Mouse (Mus musculus) testis, adult 2 months (tissue): ENCODE results near the gene Phactr2. TPM values are rescaled to one million over a fixed set of nuclear protein-coding genes. Genes with fewer than 3 reads are reported as not detected.

ENCODE experiments used
- H3K27ac ChIP-seq: fragments of 200-500 bp; 2 replicates; pipeline ENCODE4 v1.5.1; 2012; ENCODE audit warnings: low read depth, low read length; ENCODE audit not compliant: control insufficient read depth, insufficient read depth
- H3K27me3 ChIP-seq: fragments of 200-500 bp; 2 replicates; pipeline ENCODE4 v1.6.1; 2012; ENCODE audit warnings: mild to moderate bottlenecking, low read length, moderate library complexity; ENCODE audit not compliant: control insufficient read depth, insufficient read depth
- H3K36me3 ChIP-seq: fragments of 200-500 bp; 2 replicates; pipeline ENCODE4 v1.6.1; 2012; ENCODE audit warnings: mild to moderate bottlenecking, low read length; ENCODE audit not compliant: control insufficient read depth, insufficient read depth
- H3K4me1 ChIP-seq: fragments of 200-500 bp; 2 replicates; pipeline ENCODE4 v1.6.1; 2012; ENCODE audit warnings: low read length; ENCODE audit not compliant: control insufficient read depth, insufficient read depth
- H3K4me3 ChIP-seq: fragments of 200-500 bp; 2 replicates; pipeline ENCODE4 v1.5.1; 2012; ENCODE audit warnings: low read depth, mild to moderate bottlenecking, low read length, moderate library complexity, mixed read lengths; ENCODE audit not compliant: control insufficient read depth
- CTCF ChIP-seq: fragments of 200-500 bp; IDR thresholded peaks from 2 replicates; pipeline ENCODE4 v1.5.1; 2012; ENCODE audit warnings: low read depth, mild to moderate bottlenecking, inconsistent platforms, low read length, moderate library complexity; ENCODE audit not compliant: control insufficient read depth, insufficient read depth, insufficient replicate concordance
- POLR2A ChIP-seq: fragments of 200-500 bp; IDR thresholded peaks from 2 replicates; pipeline ENCODE4 v1.6.1; 2012; ENCODE audit warnings: low read depth, mild to moderate bottlenecking, inconsistent platforms, low read length, moderate library complexity; ENCODE audit not compliant: control insufficient read depth
- polyA plus RNA-seq: library from polyadenylated mRNA; depleted of rRNA; stranded (reverse); fragments of >200 nt; gene quantifications from 2 replicates; pipeline ENCODE4 v1.2.3, GENCODE M21; 2012

The Phactr2 gene
- polyA plus RNA-seq, 1 experiment = 3.5 TPM

DNA sequence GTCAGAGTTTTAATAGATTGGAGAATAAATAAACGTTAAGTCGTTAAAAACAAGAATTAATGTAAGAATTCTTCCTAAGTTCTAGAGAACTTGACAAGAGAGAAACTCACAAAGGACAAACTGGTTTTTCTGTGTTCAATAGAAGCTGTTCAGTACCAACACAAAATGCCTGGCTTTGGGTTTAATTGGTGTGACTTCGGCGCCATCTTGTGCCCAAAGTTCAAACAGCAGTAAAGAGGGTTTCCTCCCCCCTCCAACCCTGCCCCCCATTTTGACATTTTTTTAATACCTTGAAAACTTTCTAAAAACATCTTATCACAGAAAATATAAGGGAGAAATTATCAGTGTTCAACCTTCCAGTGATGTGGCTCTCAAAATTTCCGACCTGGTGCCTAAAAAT, 44.4 kb downstream of the Phactr2 start:
- Histone ChIP-seq H3K36me3 (no peaks in the 10 kb centered on the region), H3K27me3 (no peaks in the 10 kb centered on the region), H3K4me3 (no peak overlapping the region), H3K27ac (no peak overlapping the region), H3K4me1 (peaks cover 2% of the 10 kb centered on the region; the same call in 1 of the 2 replicates)
- TF ChIP-seq POLR2A (no peak), CTCF (peak; percentile 30; the same call in 1 of the 2 replicates)

DNA sequence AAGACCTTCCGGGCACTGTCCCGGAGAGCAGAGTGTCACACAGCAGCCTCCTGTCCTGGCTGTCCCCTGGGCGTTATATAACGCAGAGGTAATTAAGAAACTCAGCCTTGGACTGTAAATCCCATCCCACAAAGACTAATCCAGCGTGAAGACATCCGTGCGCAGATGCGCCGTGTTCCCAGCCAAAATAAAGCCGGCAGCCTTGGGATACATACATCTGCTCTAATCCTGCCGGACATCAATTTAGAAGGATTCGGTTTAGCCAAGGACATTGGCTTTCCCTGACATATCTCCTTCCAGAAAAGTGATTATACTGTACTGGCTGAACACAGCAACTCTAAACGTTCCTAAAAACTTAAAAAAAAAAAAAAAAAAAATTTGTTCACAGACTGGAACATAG, 45.0 kb downstream of the Phactr2 start:
- no peak overlapping the region for H3K27ac ChIP-seq
- no peak for TF ChIP-seq CTCF
- no peak for TF ChIP-seq POLR2A
- H3K4me1 ChIP-seq = peaks cover 2% of the 10 kb centered on the region; the same call in 1 of the 2 replicates
- H3K27me3 ChIP-seq = no peaks in the 10 kb centered on the region
- H3K4me3 ChIP-seq = no peak overlapping the region
- no peaks in the 10 kb centered on the region for H3K36me3 ChIP-seq

DNA sequence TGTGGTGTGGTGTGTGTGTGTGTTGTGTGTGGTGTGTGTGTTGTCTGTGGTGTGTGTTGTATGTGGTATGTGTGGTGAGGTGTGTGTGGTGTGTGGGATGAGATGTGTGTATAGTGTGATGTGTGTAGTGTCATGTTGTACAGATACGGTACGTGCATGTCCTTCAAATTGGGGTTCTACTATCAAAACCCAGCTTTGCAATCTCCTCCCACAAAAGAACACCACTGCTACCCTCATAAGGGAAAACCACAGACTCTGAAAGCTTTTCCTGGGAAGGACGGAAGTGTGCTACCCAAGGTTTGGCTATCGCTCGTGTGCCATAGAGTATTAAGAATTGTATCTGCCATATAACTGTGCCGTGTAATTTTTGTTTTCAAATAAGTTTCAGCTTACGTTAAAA, 45.7 kb downstream of the Phactr2 start:
- Histone ChIP-seq H3K27me3 (no peaks in the 10 kb centered on the region), H3K27ac (no peak overlapping the region), H3K36me3 (no peaks in the 10 kb centered on the region), H3K4me3 (no peak overlapping the region), H3K4me1 (peaks cover 2% of the 10 kb centered on the region; the same call in 1 of the 2 replicates)
- TF ChIP-seq POLR2A = no peak
- no peak for TF ChIP-seq CTCF

DNA sequence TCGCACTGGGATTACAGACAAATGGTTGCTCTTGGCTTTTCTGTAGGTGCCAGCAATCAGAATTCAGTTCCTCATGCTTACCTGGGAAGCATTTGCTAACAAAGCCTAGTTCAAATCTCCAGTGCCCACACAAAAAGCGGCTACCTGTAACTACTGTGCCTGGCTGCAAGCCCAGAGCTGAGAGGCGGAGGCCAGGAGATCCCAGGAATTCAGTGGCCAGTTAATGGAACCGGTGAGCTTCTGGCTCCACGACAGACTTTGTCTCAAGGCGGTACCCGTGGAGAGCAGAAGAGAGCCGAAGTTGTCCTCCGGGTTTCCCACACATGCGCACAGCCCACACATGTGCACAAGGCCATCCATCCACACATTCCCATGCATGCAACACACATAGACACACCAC, 46.6 kb downstream of the Phactr2 start:
- no peak overlapping the region for H3K27ac ChIP-seq

DNA sequence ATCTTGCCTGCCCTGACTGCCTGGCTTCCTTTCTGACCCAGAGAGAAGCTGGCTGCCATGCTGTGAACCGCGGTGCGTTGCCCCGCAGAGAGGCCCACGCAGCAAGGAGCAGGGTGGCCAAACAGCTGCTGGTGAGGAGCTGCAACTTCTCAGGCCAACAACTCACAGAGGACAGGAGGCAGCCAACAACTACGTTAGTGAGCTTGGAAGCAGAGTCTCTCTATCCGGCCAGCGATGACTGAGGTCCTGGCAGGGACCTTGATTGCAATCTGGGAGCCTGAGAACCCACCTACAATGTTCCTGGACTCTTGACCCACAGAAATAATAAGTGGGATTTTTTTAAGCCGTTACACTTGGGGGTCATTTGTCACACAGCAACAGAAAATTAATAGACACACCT, 49.0 kb downstream of the Phactr2 start:
- TF ChIP-seq CTCF (no peak), POLR2A (no peak)
- Histone ChIP-seq H3K4me1 (peaks cover 2% of the 10 kb centered on the region; the same call in 1 of the 2 replicates), H3K27me3 (no peaks in the 10 kb centered on the region), H3K36me3 (no peaks in the 10 kb centered on the region), H3K27ac (no peak overlapping the region), H3K4me3 (peak overlapping the region; percentile 18)

More for the DNA sequence above, 46.6 kb downstream of the Phactr2 start:
- Histone ChIP-seq H3K4me1 (peaks cover 2% of the 10 kb centered on the region; the same call in 1 of the 2 replicates), H3K4me3 (no peak overlapping the region), H3K36me3 (no peaks in the 10 kb centered on the region), H3K27me3 (no peaks in the 10 kb centered on the region)
- TF ChIP-seq CTCF (no peak), POLR2A (no peak)

GRCm38 (mm10) chr10:13424508-13424907, 49.7 kb downstream of the Phactr2 start:
- Histone ChIP-seq H3K4me3 (peak overlapping the region; percentile 25), H3K4me1 (peaks cover 6% of the 10 kb centered on the region), H3K36me3 (no peaks in the 10 kb centered on the region), H3K27me3 (no peaks in the 10 kb centered on the region), H3K27ac (no peak overlapping the region)
- TF ChIP-seq CTCF = no peak
- no peak for TF ChIP-seq POLR2A

- Histone ChIP-seq H3K27me3 (no peaks in the 10 kb centered on the region), H3K4me3 (no peak overlapping the region), H3K36me3 (no peaks in the 10 kb centered on the region), H3K4me1 (peaks cover 6% of the 10 kb centered on the region), H3K27ac (no peak overlapping the region)
- TF ChIP-seq POLR2A (no peak), CTCF (no peak)
These were observed 50.2 kb downstream of the Phactr2 start for GRCm38 (mm10) chr10:13424015-13424414.

GRCm38 (mm10) chr10:13422121-13422520, 52.1 kb downstream of the Phactr2 start:
- no peak overlapping the region for H3K27ac ChIP-seq

More at GRCm38 (mm10) chr10:13422121-13422520, 52.1 kb downstream of the Phactr2 start:
- Histone ChIP-seq H3K4me3 (no peak overlapping the region), H3K4me1 (peaks cover 6% of the 10 kb centered on the region), H3K36me3 (no peaks in the 10 kb centered on the region), H3K27me3 (no peaks in the 10 kb centered on the region)
- TF ChIP-seq CTCF (no peak), POLR2A (no peak)
